Mouse (Mus musculus): ENCODE measurements around the gene Ssh1. TPM values are rescaled to one million over a fixed set of nuclear protein-coding genes. Genes with fewer than 3 reads are reported as not detected.

Ssh1 gene
- 10 to 100 TPM; 21.0 to 29.1 TPM for total RNA-seq (2021)

DNA sequence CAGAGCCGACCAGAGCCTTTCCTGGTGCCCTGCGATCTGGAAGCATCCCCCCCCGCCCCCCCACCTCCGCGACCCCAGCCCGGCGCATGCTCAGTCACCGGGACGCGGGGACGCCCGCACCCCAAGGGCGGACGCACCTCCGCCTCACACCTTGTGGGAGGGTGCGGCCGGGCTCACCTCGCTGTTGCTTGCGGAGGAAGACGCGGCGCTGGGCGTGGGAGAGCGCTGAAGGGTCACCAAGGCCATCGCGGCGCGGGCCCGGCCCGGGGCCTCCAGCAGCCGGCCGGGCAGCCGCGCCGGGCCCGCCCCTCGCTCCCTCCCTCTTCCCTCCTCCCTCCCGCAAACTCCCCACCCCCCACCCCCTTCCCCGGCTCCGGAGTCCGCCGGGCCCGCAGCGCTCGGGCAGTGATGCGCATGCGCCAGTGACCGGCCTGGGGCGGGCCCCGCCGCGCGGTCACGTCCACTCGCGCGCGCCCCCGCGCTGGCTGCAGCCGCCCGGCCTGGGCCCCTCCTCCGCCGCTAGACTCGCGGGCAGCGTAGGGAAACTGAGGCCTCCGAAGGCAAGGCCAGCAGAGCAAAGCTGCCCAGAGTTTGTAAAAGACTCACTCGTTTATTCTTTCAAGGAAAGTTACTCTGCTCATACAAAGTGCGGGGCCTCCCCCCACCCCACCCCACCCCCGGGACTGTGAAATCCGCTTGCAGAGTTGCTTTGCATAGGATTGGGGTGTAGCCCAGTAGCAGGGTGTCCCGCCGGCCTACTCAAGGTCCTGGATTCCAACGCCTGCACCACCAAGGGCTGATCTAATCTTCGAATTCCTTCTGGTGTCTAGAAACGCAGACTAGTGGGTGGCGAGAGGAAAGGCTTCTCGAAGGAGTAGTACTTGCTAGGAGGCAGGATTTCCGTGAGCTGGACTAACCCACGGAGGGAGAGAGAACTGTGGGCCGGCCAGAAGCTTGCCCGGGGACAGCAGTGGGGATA, at the start of gene Ssh1:
Ssh1 (minus strand) TSS at position 408 of the 979 bp plus-strand sequence.
- peak; percentile 87 to 93 for DNase-seq (ENCODE audit: low spot score in 2 of 2)
- intact Hi-C loops (cut with DNase I), result loop anchor here (2.0 kb wide), 1 partner anchor 39 kb away; no protein-coding TSS in a partner anchor

GRCm38 (mm10) chr5:114041327-114041930, 47.7 kb upstream of the Ssh1 start:
- intact Hi-C loops (cut with DNase I), result loop anchor here (10.0 kb wide), 1 partner anchor 187 kb away; no protein-coding TSS in a partner anchor
- no peak for DNase-seq (ENCODE audit: low spot score in 2 of 2)

- intact Hi-C loops (cut with DNase I), result loop anchor here (10.0 kb wide), 1 partner anchor 186 kb away; no protein-coding TSS in a partner anchor
- DNase-seq (ENCODE audit: low spot score in 2 of 2), result no peak
These were observed 47.2 kb upstream of the Ssh1 start for GRCm38 (mm10) chr5:114040911-114041310.

DNA sequence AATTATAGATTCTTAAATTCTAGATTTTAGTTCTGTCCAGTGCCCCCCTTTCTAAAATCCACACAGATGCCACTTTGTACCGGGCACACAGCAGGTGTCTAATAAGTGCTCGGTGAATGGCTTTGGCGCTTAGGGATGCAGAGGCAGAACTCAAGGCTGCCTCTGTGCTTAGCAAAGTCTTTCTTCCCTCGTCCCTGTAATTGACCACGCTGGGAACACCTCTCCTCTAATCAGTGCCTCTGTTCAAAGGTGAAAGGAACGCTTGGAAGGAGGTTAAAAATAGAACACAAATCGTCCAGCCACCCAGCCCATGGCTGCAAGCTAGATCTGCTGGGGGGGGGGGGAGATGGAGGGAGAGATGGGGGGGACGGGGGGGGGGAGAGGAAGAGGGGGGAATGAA, 46.8 kb upstream of the Ssh1 start:
- DNase-seq (ENCODE audit: low spot score in 2 of 2), result no peak
- intact Hi-C loops (cut with DNase I), result loop anchor here (10.0 kb wide), 1 partner anchor 186 kb away; no protein-coding TSS in a partner anchor

DNA sequence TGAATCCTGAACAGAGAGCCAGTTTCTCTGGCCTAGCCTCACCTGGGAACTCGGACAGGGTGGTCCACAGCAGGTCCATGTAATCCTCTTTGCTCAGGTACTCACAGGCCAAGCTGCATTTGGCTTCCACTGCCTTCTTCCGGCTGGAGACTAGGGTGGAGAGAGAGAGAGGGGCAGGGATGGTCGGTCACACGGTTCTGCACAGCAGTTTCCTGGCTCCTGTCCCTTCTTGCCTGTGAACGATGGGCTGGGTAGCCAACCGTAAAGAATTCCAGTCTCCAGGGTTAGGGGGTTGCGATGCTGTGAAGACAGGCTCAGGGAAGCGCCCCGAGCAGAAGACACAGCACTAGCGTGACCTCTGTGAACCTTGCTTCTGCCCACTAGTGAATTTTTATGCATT, 41.4 kb upstream of the Ssh1 start:
- intact Hi-C loops (cut with DNase I), result no loop called here
- no peak for DNase-seq (ENCODE audit: low spot score in 2 of 2)

DNA sequence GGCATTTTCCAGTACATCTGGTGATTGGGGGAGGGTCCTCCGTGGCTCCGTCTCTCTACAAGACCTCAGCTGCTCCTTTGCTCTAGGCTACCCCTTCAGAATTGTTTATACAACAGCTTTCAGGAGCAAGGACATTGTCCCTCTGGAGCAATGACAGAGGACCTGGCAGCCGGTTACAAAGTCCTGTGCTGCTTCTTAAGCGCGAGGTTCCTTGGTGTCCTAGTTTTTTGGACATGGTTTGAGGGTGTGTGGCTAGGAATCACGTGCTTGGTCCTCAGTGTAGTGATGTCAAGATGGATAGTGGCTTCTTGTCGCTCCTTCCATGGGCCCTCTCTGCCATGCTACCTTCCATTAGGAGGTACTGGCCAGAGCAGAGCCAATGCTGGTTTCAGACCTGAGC, 40.7 kb upstream of the Ssh1 start:
- intact Hi-C loops (cut with DNase I), result no loop called here
- no peak for DNase-seq (ENCODE audit: low spot score in 2 of 2)

DNA sequence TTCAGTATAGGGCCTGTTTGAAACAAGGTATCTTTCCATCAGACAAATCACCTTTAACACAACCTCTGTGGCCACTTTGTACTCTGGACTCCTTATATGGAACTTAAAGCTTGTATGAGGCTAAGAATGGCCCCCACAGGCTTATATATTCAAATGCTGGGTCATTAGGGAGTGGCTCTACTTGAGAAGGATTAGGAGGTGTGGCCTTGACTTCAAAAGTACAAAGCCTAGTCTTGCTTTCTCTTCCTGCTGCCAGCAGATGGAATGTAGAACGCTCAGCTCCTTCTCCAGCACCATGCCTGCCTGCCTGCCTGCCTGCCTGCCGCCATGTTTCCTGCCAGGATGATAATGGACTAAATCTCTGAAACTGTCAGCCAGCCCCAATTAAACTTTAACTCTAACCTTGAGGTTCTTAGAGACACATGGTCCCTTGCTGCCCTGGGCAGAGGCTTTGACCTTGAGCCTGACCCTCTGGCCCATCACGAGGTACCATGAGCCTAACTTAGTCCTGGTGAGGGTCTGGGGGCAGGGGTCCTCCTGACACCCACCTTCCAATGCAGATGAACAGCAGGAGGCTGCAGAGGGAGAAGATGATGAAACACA, 38.6 kb upstream of the Ssh1 start:
- DNase-seq (ENCODE audit: low spot score in 2 of 2), result no peak
- intact Hi-C loops (cut with DNase I), result no loop called here

DNA sequence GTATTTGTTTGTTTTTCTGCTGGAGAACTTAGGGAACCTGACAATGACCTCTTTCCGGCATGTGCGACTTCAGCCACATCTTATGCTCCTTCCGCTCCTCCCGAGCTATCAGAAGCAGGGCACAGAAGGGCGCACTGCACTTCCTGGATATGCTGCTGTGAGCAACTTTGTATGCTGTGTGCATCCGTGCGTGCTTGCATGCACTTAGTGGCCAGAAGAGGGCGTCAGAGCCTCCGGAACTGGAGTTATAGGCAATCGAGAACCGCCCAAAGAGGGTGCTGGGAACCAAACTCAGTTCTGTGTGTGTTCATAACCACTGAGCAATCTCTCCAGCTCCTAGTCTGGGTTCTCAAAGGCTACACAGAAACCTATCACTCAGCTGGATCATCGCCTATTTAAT, 37.0 kb upstream of the Ssh1 start:
- no peak for DNase-seq (ENCODE audit: low spot score in 2 of 2)
- intact Hi-C loops (cut with DNase I), result no loop called here

- no peak for DNase-seq (ENCODE audit: low spot score in 2 of 2)
- intact Hi-C loops (cut with DNase I), result no loop called here
These were observed 34.4 kb upstream of the Ssh1 start for GRCm38 (mm10) chr5:114028111-114028510.

DNA sequence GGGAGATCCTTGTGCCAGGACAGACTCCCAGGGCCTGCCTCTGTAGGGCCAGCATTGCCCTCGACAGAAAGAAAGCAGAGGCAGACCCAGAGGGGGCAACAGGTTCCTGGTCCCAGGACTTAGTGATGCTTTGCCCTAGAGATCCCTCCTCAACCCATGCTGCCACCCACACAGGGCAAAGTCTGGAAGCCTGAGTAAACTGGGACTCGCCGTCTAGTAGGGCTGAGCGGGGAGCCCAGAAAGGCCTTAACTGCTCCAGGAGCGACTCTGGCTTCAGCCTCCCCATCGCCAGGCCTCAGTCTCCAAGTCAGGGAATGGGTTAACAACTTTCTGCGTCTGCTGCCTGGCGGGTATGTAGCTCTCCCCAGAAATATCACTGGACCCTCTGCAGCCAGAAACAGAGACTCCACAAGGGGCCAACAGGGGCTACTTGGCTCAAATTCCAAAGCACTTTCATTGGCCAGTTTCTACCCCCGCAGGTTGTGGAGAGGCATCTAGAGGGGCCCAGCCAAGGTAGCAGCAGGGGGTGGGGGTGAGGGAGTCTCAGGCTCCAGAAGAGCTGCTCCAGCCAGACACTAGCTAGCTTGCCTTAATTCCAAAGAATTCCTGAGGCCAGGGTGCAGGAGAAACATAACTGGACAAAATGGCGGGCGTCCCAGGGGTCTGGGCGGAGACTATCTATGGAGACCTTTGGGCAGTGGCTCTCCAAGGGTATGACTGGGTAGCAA, 33.7 kb upstream of the Ssh1 start:
- intact Hi-C loops (cut with DNase I), result no loop called here
- DNase-seq (ENCODE audit: low spot score in 2 of 2), result no peak

DNA sequence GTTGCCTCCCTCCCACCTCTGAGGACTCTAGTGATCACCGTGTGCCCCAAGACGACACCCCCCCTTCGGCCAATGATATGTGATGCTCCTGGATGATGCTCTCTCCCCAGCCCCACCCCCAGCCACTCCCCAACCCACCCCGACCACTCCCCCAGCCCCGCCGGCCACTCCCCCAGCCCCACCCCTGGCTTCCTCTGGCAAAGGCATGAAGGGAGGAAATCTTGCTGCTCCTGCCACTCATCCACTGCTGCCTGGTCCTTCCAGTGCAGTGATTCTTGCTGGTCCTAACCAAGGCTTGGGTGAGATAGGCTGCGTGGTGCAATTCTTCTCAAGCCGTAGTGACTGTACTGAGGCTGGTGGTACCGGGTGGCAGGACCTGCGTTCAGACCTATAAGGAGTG, 31.2 kb upstream of the Ssh1 start:
- intact Hi-C loops (cut with DNase I), result no loop called here

GRCm38 (mm10) chr5:114024390-114024789, 30.7 kb upstream of the Ssh1 start:
- intact Hi-C loops (cut with DNase I), result no loop called here

More for the DNA sequence above, 31.2 kb upstream of the Ssh1 start:
- no peak for DNase-seq (ENCODE audit: low spot score in 2 of 2)

GRCm38 (mm10) chr5:114015121-114015520, 21.4 kb upstream of the Ssh1 start:
- intact Hi-C loops (cut with DNase I), result no loop called here
- no peak for DNase-seq (ENCODE audit: low spot score in 2 of 2)

More at GRCm38 (mm10) chr5:114024390-114024789, 30.7 kb upstream of the Ssh1 start:
- no peak for DNase-seq (ENCODE audit: low spot score in 2 of 2)

- no peak for DNase-seq (ENCODE audit: low spot score in 2 of 2)
- intact Hi-C loops (cut with DNase I), result no loop called here
These were observed 15.4 kb upstream of the Ssh1 start for GRCm38 (mm10) chr5:114009049-114009448.

DNA sequence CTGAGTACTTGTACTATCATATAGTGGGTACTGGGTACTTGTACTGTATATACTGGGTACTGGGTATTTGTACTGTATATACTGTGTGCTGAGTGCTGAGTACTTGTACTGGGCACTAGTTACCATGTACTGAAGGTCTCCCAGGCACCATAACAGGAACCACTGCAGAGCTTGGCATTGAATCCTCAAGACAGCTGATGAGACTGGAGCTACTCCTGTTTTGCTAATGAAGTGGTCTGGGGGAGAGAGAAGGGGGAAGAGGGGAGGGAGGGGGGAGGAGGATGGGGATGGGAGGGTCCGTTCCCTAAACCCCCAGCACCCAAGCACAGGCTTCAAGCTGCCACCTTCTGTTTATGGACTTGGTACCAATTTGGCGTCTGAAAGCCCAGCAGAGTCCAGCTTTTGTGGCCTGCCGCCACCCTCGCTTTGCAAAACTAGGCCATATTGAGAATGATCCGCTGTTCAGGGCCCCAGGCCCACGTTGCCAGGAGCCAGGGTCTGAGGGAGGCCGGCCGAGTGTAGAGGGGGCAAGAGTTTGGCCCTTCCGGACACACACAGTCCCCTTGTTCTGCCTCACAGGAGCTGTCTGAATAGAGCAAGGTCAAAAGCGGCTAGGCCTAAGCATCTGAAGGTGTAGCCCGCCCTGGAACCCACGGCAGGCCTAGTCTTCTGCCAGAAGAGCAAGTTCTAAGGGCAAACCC, 14.2 kb upstream of the Ssh1 start:
- intact Hi-C loops (cut with DNase I), result no loop called here
- no peak for DNase-seq (ENCODE audit: low spot score in 2 of 2)

DNA sequence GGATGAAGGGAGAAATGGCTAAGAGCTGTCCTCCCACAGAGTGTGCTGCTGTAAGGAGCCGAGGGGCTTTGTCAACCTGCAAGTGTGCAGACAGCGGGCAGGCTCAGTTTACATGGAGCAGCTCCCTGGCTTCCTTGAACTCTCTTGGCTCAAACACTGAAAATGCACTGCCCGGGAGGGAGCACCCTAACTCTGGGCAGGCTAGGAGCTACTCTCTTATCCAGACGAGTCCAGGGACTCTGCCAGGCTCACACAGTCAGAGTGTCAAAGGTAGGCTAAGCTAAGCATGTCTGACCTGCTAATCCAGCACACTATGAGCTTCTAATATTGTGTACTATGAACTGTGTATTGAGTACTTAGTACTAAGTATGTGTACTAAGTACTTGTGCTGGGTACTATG, 13.3 kb upstream of the Ssh1 start:
- DNase-seq (ENCODE audit: low spot score in 2 of 2), result no peak
- intact Hi-C loops (cut with DNase I), result no loop called here

DNA sequence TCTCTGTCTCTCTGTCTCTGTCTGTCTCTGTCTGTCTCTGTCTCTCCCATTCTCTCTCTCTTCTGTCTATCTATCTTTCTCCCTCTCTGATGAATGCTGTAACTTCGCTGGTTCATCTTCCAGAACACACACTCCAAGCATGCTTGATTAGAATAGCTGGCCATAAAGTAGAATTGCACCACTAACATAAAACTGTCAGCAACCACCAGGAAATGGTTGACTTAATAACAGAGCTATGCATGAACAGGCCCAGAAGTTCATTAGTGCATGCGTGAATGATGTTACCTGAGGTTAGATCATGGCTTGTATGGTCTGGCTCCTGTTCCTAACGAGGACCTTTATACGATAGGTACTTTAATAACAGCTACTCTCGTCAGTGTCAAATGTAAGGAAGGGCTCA, 11.4 kb upstream of the Ssh1 start:
- no peak for DNase-seq (ENCODE audit: low spot score in 2 of 2)
- intact Hi-C loops (cut with DNase I), result no loop called here

DNA sequence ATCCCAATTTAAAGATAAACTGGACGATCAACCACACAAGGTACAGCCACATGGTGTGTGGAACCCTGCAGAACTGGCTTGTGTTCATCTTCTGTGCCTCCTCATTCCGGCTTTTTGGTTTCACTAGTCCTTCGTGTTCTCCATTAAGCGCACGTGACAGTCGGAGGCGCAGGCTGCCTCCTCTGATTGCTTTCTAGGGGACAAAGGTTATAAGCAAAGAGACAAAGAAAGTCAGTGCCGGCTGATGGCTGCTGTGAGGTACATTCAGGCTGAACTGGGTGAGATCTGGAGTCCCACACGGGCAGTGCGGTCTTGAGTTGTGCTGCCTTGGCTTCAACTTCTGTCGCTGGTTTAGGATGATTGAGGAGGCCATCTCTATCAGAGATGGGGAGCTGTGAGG, 10.9 kb upstream of the Ssh1 start:
- intact Hi-C loops (cut with DNase I), result no loop called here
- DNase-seq (ENCODE audit: low spot score in 2 of 2), result no peak

- intact Hi-C loops (cut with DNase I), result no loop called here
- no peak for DNase-seq (ENCODE audit: low spot score in 2 of 2)
These were observed 9.8 kb upstream of the Ssh1 start, which contains the start of gene Dao for GRCm38 (mm10) chr5:114003542-114003941. Dao (plus strand) TSS chr5:114003703.

All from left cerebral cortex, postnatal 36 days (tissue).